Mouse (Mus musculus): ENCODE data around the gene Etv6.

DNA sequence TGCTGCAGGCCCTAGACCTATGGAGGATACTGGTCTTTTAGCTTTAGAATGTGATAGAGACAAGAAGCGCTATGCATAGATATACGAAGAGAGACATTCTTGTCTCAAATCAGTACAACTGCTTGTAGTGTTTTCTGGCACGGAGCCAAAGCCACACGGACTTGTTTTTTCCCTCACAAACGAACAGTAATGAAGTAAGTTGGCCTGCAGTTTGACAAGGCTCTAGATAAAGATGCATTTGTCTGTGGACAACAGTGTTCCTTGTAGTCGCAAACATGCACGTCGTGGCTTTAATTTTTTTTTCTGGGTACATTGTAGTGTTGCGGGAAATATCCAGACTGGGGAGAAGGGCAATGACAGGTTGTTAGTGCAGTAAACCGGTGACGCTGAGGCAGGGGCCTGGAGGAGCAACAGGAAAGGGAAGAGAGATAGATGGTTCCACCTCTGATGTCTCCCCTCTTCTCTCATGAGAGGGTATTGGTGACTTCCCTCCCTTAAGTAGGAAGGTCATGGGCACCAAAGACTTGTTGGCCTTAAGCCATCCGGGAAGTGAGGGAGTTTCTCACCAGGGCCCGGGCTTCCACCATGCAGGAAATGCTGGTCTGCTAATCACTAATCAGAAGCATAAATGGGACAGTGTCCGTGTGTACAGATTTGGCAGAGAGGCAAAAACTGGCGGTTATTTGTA, 70.2 kb downstream of the Etv6 start:
- TF ChIP-seq CTCF (IDR thresholded peaks at IDR 0.05; ENCODE audit: low read depth, low read length) (no peak), GATA1 (IDR thresholded peaks at IDR 0.05; ENCODE audit: borderline replicate concordance, low read length) (no peak)

Data from G1E (cell line).